Mouse (Mus musculus): ENCODE measurements around the gene Rhof. TPM values are rescaled to one million over a fixed set of nuclear protein-coding genes. Genes with fewer than 3 reads are reported as not detected.

Gene Rhof
- polyA plus RNA-seq (2015; fragmentation: Nextera tagmentation; extraction: Ambion mirVana), result 4.9 and 5.7 TPM in 2 replicates

- Histone ChIP-seq H3K27me3 (no peaks in the 10 kb centered on the region), H3K4me2 (peak within 1 kb of the TSS; percentile 89), H3K9me3 (no peaks in the 10 kb centered on the region), H3K9ac (peak within 1 kb of the TSS; percentile 45; the same call in 1 of the 2 replicates), H3K4me1 (peaks cover 69% of the 10 kb centered on the region), H3K27ac (peak within 1 kb of the TSS; percentile 100), H3K4me3 (peak within 1 kb of the TSS; percentile 88), H3K36me3 (0 out of 2 replicates have a peak, but pooled peaks cover 8% of the 10 kb centered on the region)
- peak; percentile 31; the same call in 1 of the 2 replicates for ATAC-seq (ENCODE audit: insufficient number of reproducible peaks, low FRiP score, low TSS enrichment, low read depth)
- 2% methylated on average over 44 of the region's 44 CpGs for WGBS
These were observed at the start of gene Rhof for GRCm38 (mm10) chr5:123132308-123133071. Gene Rhof (minus strand): TSS chr5:123132692.

DNA sequence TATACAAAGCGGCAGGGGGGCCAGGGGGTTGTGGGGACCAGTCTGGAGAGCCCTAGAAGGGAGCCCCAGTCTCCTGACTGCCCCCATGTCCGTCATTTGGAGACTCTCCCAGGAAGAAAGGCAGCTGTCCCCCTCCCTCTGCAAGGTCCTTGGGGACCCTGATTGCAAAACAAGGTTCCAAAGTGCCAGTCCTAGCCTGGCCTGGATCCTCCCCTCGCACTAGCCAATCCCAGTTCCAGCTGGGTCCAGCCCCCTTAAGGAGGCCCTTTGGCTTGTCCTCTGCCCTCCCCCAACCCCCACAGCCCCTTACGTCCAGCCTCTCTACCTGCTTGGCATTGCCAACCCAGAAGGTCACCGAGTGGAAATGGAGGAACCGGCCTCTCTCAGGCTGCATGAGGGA, 49.0 kb upstream of the Rhof start:
- H3K4me1 ChIP-seq, result no peaks in the 10 kb centered on the region
- H3K36me3 ChIP-seq, result no peaks in the 10 kb centered on the region
- WGBS, result 77% methylated on average over 6 of the region's 6 CpGs
- no peak for ATAC-seq (ENCODE audit: insufficient number of reproducible peaks, low FRiP score, low TSS enrichment, low read depth)
- H3K27ac ChIP-seq, result no peak overlapping the region
- no peak overlapping the region for H3K9ac ChIP-seq
- no peak overlapping the region for H3K4me2 ChIP-seq
- no peaks in the 10 kb centered on the region for H3K9me3 ChIP-seq
- 0 out of 2 replicates have a peak, but pooled peaks cover 3% of the 10 kb centered on the region for H3K27me3 ChIP-seq
- no peak overlapping the region for H3K4me3 ChIP-seq

GRCm38 (mm10) chr5:123180390-123180789, 47.9 kb upstream of the Rhof start:
- H3K27me3 ChIP-seq, result 0 out of 2 replicates have a peak, but pooled peaks cover 3% of the 10 kb centered on the region
- 90% methylated on average over 15 of the region's 15 CpGs for WGBS

GRCm38 (mm10) chr5:123178792-123179191, 46.3 kb upstream of the Rhof start:
- no peaks in the 10 kb centered on the region for H3K9me3 ChIP-seq
- H3K27ac ChIP-seq, result no peak overlapping the region
- no peak overlapping the region for H3K4me3 ChIP-seq
- H3K4me2 ChIP-seq, result no peak overlapping the region
- H3K36me3 ChIP-seq, result no peaks in the 10 kb centered on the region
- H3K27me3 ChIP-seq, result no peaks in the 10 kb centered on the region
- no peak for ATAC-seq (ENCODE audit: insufficient number of reproducible peaks, low FRiP score, low TSS enrichment, low read depth)
- H3K4me1 ChIP-seq, result no peaks in the 10 kb centered on the region
- WGBS, result 89% methylated on average over 5 of the region's 5 CpGs
- no peak overlapping the region for H3K9ac ChIP-seq

More at GRCm38 (mm10) chr5:123180390-123180789, 47.9 kb upstream of the Rhof start:
- Histone ChIP-seq H3K27ac (no peak overlapping the region), H3K4me1 (no peaks in the 10 kb centered on the region), H3K4me2 (no peak overlapping the region), H3K36me3 (no peaks in the 10 kb centered on the region), H3K4me3 (no peak overlapping the region), H3K9ac (no peak overlapping the region), H3K9me3 (no peaks in the 10 kb centered on the region)
- ATAC-seq (ENCODE audit: insufficient number of reproducible peaks, low FRiP score, low TSS enrichment, low read depth), result no peak

DNA sequence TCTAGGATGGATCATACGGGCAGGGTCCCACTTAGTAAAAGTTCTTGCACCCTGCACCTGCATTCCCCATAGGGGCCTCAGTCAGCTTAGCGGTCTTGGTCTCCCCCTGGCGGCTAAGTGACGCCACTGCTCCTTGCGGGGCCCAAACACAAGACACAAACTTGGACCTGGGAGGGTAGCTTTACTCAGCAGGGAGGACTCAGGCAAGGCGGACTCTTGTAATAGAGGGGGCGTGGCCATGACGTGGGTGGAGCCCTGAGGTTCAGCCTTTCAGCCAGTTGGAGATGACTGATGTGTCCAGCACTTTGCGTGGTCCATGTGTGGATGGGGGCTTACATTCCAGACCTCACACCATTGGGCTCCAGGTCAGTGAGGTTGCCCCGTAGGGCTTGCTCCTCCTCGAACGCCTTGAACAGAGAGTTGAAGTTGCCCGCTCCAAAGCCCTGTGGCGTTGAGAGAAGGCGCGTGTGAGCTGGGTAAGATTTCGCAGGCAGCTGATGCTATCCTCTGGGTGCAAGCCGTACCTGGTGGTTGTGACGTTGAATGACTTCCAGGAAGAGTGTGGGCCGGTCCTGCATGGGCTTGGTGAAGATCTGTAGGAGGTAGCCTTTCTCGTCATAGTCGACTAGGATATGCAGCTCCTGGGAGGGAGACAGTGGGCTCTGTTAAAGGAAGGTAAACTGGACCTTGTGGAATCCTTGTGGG, 39.3 kb upstream of the Rhof start:
- 10% methylated on average over 22 of the region's 22 CpGs for WGBS
- Histone ChIP-seq H3K9ac (no peak overlapping the region), H3K4me3 (peak overlapping the region; percentile 31), H3K27ac (no peak overlapping the region), H3K9me3 (no peaks in the 10 kb centered on the region), H3K27me3 (no peaks in the 10 kb centered on the region), H3K4me2 (peak overlapping the region; percentile 61), H3K4me1 (peaks cover 13% of the 10 kb centered on the region), H3K36me3 (peaks cover 9% of the 10 kb centered on the region; the same call in 1 of the 2 replicates)
- peak; percentile 74 for ATAC-seq (ENCODE audit: insufficient number of reproducible peaks, low FRiP score, low TSS enrichment, low read depth)

- H3K27ac ChIP-seq, result peak overlapping the region; percentile 28; the same call in 1 of the 2 replicates
- no peak for ATAC-seq (ENCODE audit: insufficient number of reproducible peaks, low FRiP score, low TSS enrichment, low read depth)
These were observed 37.9 kb upstream of the Rhof start for GRCm38 (mm10) chr5:123170365-123170764.

GRCm38 (mm10) chr5:123169284-123169683, 36.8 kb upstream of the Rhof start, which contains the start of gene Psmd9:
Gene Psmd9 (plus strand): TSS chr5:123169413.
- H3K9me3 ChIP-seq, result no peaks in the 10 kb centered on the region
- H3K9ac ChIP-seq, result no peak within 1 kb of the TSS
- H3K4me2 ChIP-seq, result no peak within 1 kb of the TSS
- peaks cover 13% of the 10 kb centered on the region for H3K4me1 ChIP-seq
- no peak for ATAC-seq (ENCODE audit: insufficient number of reproducible peaks, low FRiP score, low TSS enrichment, low read depth)
- no peak within 1 kb of the TSS for H3K4me3 ChIP-seq
- WGBS, result 77% methylated on average over 5 of the region's 5 CpGs
- H3K27me3 ChIP-seq, result no peaks in the 10 kb centered on the region
- H3K27ac ChIP-seq, result 0 out of 2 replicates have a peak within 1 kb of the TSS, but pooled peaks have one; percentile 28
- H3K36me3 ChIP-seq, result peaks cover 27% of the 10 kb centered on the region

More at GRCm38 (mm10) chr5:123170365-123170764, 37.9 kb upstream of the Rhof start:
- H3K9me3 ChIP-seq, result no peaks in the 10 kb centered on the region
- no peak overlapping the region for H3K9ac ChIP-seq
- H3K4me1 ChIP-seq, result peaks cover 13% of the 10 kb centered on the region
- H3K36me3 ChIP-seq, result peaks cover 22% of the 10 kb centered on the region
- no peak overlapping the region for H3K4me3 ChIP-seq
- no peak overlapping the region for H3K4me2 ChIP-seq
- 49% methylated on average over 9 of the region's 9 CpGs for WGBS
- H3K27me3 ChIP-seq, result no peaks in the 10 kb centered on the region

GRCm38 (mm10) chr5:123167591-123167990, 35.1 kb upstream of the Rhof start:
- H3K9me3 ChIP-seq, result no peaks in the 10 kb centered on the region
- H3K9ac ChIP-seq, result no peak overlapping the region
- H3K27me3 ChIP-seq, result no peaks in the 10 kb centered on the region
- H3K4me2 ChIP-seq, result no peak overlapping the region
- ATAC-seq (ENCODE audit: insufficient number of reproducible peaks, low FRiP score, low TSS enrichment, low read depth), result no peak
- 74% methylated on average over 5 of the region's 5 CpGs for whole genome bisulfite sequencing
- H3K4me3 ChIP-seq, result no peak overlapping the region
- H3K36me3 ChIP-seq, result peaks cover 44% of the 10 kb centered on the region
- H3K27ac ChIP-seq, result no peak overlapping the region
- H3K4me1 ChIP-seq, result peaks cover 13% of the 10 kb centered on the region

GRCm38 (mm10) chr5:123166437-123166836, 33.9 kb upstream of the Rhof start:
- no peak overlapping the region for H3K4me2 ChIP-seq
- 86% methylated on average over 10 of the region's 10 CpGs for WGBS

DNA sequence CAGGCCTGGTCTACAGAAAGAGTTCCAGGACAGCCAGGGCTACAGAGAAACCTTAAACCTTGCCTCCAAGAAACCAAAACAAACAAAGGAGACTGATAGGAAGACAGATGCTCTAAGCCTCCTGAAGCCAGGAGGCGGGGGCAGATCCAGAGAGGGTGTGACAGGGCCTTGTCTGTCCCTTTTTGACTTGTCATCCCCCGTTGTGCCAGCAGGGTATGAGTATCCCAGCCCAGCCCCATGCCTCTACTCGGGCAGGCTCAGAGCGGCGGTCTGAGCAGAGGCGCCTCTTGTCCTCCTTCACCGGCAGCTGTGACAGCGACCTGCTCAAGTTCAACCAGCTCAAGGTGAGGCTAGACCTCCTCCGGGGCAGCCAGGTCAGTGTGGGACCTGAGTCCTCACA, 30.4 kb upstream of the Rhof start:
- Histone ChIP-seq H3K36me3 (peaks cover 85% of the 10 kb centered on the region), H3K4me2 (no peak overlapping the region), H3K27ac (no peak overlapping the region), H3K27me3 (no peaks in the 10 kb centered on the region), H3K4me3 (no peak overlapping the region), H3K9me3 (no peaks in the 10 kb centered on the region), H3K9ac (no peak overlapping the region), H3K4me1 (no peaks in the 10 kb centered on the region)
- WGBS, result 92% methylated on average over 9 of the region's 9 CpGs
- ATAC-seq (ENCODE audit: insufficient number of reproducible peaks, low FRiP score, low TSS enrichment, low read depth), result no peak

More at GRCm38 (mm10) chr5:123166437-123166836, 33.9 kb upstream of the Rhof start:
- Histone ChIP-seq H3K4me3 (no peak overlapping the region), H3K36me3 (peaks cover 54% of the 10 kb centered on the region), H3K9me3 (no peaks in the 10 kb centered on the region), H3K27ac (no peak overlapping the region), H3K27me3 (no peaks in the 10 kb centered on the region), H3K9ac (no peak overlapping the region), H3K4me1 (peaks cover 4% of the 10 kb centered on the region; the same call in 1 of the 2 replicates)
- no peak for ATAC-seq (ENCODE audit: insufficient number of reproducible peaks, low FRiP score, low TSS enrichment, low read depth)

DNA sequence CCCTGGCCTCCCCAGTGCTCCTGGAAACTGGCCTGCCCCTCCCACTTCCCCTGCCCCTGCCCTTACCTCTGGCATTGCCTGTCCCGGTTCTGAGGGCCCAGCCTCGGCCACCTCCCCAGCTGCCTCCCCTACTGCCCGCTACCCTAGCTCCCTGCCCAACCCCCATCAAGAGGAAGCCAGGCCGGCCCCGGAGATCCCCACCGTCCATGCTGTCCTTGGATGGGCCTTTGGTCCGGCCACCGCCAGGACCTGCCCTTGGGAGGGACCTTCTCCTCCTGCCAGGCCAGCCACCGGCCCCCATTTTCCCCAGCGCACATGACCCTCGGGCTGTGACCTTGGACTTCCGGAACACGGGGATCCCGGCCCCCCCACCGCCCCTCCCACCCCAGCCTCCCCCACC, 27.8 kb upstream of the Rhof start:
- 94% methylated on average over 14 of the region's 15 CpGs for WGBS
- ATAC-seq (ENCODE audit: insufficient number of reproducible peaks, low FRiP score, low TSS enrichment, low read depth), result no peak

DNA sequence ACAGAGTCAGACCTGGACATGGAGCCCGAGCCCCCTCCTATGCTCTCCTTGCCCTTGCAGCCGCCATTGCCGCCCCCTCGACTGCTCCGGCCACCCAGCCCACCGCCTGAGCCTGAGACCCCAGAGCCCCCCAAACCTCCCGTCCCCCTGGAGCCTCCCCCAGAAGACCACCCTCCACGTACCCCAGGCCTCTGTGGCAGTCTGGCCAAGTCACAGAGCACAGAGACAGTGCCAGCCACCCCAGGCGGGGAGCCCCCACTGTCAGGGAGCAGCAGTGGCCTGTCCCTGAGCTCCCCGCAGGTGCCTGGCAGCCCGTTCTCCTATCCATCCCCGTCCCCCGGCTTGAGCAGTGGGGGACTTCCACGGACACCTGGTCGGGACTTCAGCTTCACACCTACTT, 27.4 kb upstream of the Rhof start:
- H3K27me3 ChIP-seq, result no peaks in the 10 kb centered on the region
- no peak overlapping the region for H3K27ac ChIP-seq
- H3K4me3 ChIP-seq, result no peak overlapping the region
- peaks cover 82% of the 10 kb centered on the region for H3K36me3 ChIP-seq
- no peak for ATAC-seq (ENCODE audit: insufficient number of reproducible peaks, low FRiP score, low TSS enrichment, low read depth)
- H3K9me3 ChIP-seq, result no peaks in the 10 kb centered on the region
- 94% methylated on average over 15 of the region's 15 CpGs for WGBS
- no peak overlapping the region for H3K4me2 ChIP-seq
- no peak overlapping the region for H3K9ac ChIP-seq
- no peaks in the 10 kb centered on the region for H3K4me1 ChIP-seq

More for the DNA sequence above, 27.8 kb upstream of the Rhof start:
- H3K27ac ChIP-seq, result no peak overlapping the region
- no peak overlapping the region for H3K9ac ChIP-seq
- H3K36me3 ChIP-seq, result peaks cover 81% of the 10 kb centered on the region
- H3K4me1 ChIP-seq, result no peaks in the 10 kb centered on the region
- no peak overlapping the region for H3K4me2 ChIP-seq
- H3K9me3 ChIP-seq, result no peaks in the 10 kb centered on the region
- no peak overlapping the region for H3K4me3 ChIP-seq
- H3K27me3 ChIP-seq, result no peaks in the 10 kb centered on the region
